Mouse (Mus musculus): Measurements from ENCODE around the gene Fam83c.

- no peak for TF ChIP-seq POLR2A (IDR thresholded peaks at IDR 0.05; ENCODE audit: low read depth, low read length)
- TF ChIP-seq CTCF (conservative IDR thresholded peaks at IDR 0.05; ENCODE audit: insufficient read depth, insufficient read length, low read depth, low read length), result no peak
Measured at GRCm38 (mm10) chr2:155787949-155788931, 46.4 kb downstream of the Fam83c start.
